Mouse (Mus musculus) fibroblast of lung, adult 2 months (primary cell): Measurements from ENCODE around the gene Pfkm.

Source experiments
- DNase-seq: peaks from one replicate; pipeline ENCODE4 v3.0.0-alpha.2; 2011; ENCODE audit warnings: low read depth

Gene Pfkm

DNA sequence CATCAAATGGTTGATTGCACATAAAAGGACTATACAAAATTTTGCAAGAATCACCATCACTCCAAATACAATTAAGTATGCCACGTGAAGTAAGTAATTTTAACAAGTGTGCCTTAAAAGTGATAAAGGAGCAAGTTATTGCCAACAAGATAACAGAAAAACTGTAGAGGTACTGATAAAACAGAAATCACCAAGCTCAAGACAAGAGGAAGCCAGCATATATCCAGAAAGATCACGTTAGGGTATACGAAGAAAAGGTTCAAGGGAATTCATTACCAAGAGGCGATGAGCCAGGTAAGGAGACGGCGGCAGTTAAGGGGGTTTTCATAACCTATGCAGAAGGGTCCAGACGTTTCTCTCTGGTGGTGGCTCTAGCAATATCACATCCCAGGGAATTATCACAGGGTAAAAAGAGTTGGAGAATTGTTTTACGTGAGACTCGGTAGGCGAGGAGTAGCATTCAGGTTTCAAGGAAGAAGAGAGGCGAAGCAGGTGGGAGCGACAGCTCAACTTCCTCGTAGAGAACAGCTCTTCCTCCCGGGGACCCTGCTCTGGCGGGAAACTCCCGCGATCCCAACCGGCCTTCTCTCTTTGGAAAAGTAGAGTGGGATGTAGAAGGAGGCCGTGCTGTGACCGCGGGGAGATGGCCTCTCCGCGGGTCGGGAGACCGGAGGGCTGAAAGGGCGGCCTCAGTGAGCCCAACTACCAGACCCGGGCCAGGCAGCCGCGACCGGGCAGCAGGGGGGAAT is at the start of gene Pfkm:
TSS of gene Pfkm (plus strand) at position 218 of the 749 bp plus-strand sequence.
- no peak for DNase-seq

- no peak for DNase-seq
These were observed 48.4 kb upstream of the Pfkm start for GRCm38 (mm10) chr15:98043967-98044366.

GRCm38 (mm10) chr15:98044387-98044786 is 48.0 kb upstream of the Pfkm start:
- DNase-seq = no peak

GRCm38 (mm10) chr15:98048918-98049700 is 43.3 kb upstream of the Pfkm start:
- DNase-seq = peak; percentile 64

DNA sequence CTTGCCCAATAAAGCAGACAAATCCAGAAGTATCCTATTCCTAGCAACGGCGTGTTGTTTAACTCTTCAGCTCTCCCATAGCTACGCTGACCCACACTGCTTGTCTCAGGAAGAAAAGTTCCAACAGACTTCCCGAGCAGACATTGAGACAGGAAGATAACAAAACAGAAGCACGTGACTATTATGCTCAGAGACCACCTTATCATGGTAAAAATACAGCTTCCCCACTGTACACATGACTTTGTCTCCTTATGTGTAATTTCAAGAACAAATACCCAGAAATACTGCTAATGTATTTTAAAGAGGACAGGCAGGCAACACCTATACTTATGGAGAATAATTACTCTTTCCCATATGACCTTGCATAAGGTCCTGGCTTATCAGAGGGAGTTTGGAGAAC is 40.7 kb upstream of the Pfkm start:
- DNase-seq = no peak

GRCm38 (mm10) chr15:98055246-98055645 is 37.1 kb upstream of the Pfkm start:
- DNase-seq = peak; percentile 45

DNA sequence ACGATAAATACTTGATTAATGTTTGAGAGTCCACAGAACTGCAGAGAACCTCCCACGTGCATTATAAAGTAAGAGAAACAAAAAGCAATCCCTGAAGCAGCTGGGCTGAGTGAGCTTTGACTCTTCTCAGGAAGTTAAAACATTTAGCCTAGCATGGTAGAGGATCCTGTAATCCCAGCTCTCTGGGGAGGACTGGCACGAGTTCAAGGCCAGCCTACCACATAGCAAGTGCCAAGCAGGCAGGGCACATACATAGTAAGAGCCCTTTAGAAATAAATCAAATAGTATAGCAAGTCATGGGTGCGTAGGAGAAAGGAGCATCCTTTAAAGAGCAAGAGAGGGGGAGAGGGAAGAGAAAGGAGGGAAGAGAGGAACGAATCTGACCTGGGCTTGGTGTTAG is 26.5 kb upstream of the Pfkm start:
- DNase-seq = no peak

DNA sequence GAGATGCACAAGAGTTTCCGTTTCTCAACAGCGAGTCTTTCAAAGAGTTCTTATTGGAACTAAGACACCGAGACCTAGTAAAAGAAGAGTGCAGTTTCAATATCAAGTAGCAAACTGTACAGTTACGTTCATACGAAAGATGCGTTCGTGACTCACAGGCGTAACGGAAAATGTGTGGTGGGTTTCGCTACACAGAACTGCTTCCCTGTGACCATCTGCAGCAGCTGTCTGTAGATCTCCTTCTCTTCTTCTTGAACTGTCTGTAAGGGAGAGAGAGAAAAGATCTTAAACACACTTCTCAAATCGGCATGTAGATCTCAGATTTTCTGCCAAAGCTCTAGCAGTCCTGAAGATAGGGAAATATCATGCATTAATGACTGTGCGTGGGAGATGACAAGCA is 25.8 kb upstream of the Pfkm start:
- no peak for DNase-seq

DNA sequence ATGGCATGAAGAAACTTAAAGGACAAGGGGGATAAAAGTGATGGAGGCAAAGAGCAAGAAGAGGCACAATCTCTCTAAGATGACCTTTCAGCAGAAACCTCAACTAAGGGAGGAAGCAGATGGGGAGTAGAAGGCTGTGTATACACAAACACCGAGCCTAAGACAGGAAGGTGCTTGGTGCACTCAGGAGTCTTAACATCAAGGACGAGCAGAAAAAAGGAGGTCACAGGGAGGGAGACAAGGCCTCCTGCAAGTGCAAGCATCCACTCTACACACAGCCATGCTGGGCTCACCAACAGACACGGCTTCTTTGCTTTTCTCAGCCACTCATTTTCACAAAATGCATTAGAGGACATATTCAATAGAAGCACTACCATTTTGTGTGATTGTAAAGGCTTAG is 24.9 kb upstream of the Pfkm start:
- no peak for DNase-seq

GRCm38 (mm10) chr15:98068506-98068905 is 23.9 kb upstream of the Pfkm start:
- no peak for DNase-seq

GRCm38 (mm10) chr15:98069566-98070245 is 22.7 kb upstream of the Pfkm start:
- no peak for DNase-seq

DNA sequence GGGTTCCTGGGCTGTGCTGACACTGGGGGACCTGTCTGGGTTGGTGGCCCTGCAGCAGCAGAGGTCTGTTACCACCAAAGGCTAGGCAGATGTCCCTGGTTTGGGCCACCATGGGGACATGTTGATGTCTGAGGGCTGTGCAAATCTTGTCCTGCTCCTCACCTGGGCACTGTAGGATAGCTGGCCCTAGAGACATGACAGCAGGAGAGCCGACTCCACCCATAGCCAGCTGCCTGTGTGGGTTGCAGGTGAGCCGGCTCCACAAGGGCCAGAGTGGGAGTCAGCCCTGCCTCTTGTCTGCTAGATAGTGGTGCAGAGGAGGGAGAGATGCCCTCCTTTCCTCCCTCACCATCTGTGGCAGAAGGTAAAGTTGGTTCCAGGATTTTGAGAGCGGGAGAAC is 22.0 kb upstream of the Pfkm start:
- DNase-seq = no peak

GRCm38 (mm10) chr15:98074521-98074920 is 17.9 kb upstream of the Pfkm start:
- DNase-seq = no peak

- DNase-seq = no peak
These were observed 17.4 kb upstream of the Pfkm start for GRCm38 (mm10) chr15:98075034-98075433.

DNA sequence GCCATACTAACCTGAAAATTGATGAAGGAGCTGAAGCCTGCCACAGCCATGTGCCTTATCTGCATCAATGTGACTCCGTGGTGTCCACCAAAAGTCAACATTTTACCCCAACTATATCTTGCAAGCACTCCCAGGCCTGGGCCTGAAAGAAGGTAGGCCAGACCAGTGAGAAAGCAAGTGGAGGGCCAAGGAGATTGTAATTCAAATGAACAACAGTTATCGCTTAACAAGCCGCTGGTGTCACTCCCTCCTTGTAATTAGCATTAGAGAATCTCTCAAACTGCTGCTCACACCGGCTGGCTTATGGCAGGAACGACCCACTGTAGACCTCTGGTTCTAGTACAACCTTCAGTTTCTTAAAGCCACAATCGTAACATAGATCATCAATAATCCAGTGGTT is 15.5 kb upstream of the Pfkm start:
- no peak for DNase-seq

- DNase-seq = no peak
These were observed 3.5 kb upstream of the Pfkm start for GRCm38 (mm10) chr15:98088889-98089288.

DNA sequence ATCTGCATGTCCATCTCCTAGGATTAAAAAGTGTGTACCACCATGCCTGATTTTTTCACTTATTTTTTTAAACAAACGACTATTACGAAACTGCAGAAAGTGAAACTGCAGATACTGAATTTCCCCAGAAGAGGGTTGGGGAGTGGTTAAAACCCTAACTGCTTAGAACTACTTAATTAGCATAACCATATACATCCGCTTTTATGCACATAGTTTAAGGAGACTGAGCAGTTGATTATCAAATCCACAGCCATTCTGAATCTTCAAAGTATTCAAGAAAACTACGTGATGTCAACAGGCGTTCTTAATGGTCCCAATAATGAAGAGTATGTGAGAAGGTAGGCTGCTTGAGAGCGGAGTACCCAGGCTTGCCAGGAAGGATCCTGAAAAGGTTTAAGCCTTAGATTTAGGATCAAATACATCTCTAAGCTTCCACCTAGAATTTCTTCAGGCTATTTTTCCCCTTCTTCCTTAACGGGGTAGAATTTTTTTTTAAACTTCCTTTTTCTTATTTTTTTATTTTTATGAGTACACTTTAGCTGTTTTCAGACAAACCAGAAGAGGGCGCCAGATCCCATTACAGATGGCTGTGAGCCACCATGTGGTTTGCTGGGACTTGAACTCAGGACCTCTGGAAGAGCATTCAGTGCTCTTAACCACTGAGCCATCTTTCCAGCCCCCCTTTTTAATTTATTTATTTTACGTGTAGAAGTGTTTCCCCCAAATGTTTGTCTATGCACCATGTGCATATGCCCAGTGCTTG is 2.8 kb upstream of the Pfkm start:
- peak; percentile 7 for DNase-seq

DNA sequence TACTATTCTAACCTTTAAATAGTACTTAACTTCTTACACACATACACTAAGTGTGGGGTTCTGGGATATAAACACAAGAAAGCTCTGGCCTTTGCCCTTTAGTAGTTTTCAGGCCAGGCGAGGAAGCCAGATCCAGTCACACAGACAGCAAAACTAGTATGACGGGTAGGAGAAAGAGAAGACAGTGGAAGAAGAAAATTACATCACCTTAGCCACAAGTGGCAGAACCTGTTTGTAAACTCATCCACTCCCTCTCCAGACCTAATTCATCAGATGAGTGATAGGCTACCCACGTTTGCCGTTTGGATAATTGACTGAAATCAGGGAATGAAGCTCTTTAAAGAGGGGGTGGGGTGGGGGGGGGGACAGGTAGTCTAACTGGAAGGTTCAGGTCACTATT is 548 bp upstream of the Pfkm start:
- no peak for DNase-seq

- peak; percentile 61 for DNase-seq
These were observed 977 bp downstream of the Pfkm start, which contains the start of gene Senp1 for GRCm38 (mm10) chr15:98093121-98094011. TSS of gene Senp1 (minus strand) at chr15:98093744.

DNA sequence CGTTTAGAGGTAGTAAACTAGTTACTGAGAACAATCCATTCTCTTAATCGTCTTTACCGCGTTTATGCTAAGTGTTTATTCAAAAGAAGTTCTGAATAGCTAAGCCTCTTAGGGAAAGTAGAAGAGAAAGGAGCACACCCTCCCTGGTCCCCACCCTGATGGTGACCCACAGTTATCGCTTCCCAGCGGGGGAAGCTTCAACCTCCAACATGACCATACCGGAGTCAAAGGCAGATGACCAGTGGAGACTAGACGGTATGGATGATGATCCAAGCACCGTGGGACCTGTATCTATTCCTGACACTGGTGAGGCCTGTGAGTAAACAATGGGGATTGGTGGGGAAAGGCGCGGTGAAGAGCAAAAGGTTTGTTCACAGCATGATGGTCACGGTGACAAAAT is 2.5 kb downstream of the Pfkm start:
- DNase-seq = no peak

GRCm38 (mm10) chr15:98096957-98097356 is 4.6 kb downstream of the Pfkm start:
- DNase-seq = no peak
